Comparison of ENCODE assay signal across 11 mouse cellular contexts in genomic region chr2:77177472-77177871, GRCm38 (mm10). TPM values are rescaled to one million over a fixed set of nuclear protein-coding genes. Genes with fewer than 3 reads are reported as not detected.
DNase-seq lines count a peak whose midpoint lies in the region; ATAC-seq and TF ChIP-seq lines count a peak whose summit lies in the region.
"Had no signal": no experiment of that assay in that cellular context is flagged by ENCODE, and none has a peak within 500 bp of the region (broad histone marks: within the 10 kb centered on the region; RNA-seq: fewer than 3 reads in every experiment).

No protein-coding gene starts in this region.

- no peak for TF ChIP-seq CTCF in heart, adult 2 months (IDR thresholded peaks at IDR 0.05)

- H3K79me2 ChIP-seq in heart, adult 2 months (replicated peaks; ENCODE audit: control insufficient read depth, insufficient read depth, low read length), result no peaks in the 10 kb centered on the region

- TF ChIP-seq EP300 in heart, adult 2 months (IDR thresholded peaks at IDR 0.05; ENCODE audit: insufficient read depth, low read depth, low read length), result no peak

- H3K4me1 ChIP-seq in heart, embryonic 10.5 days, result peaks cover 58% of the 10 kb centered on the region
- H3K4me1 ChIP-seq in heart, adult 2 months (ENCODE audit: control insufficient read depth, insufficient read depth, low read length), result peaks cover 9% of the 10 kb centered on the region
- peaks cover 3% of the 10 kb centered on the region; the same call in 1 of the 2 replicates for H3K4me1 ChIP-seq in neural tube, embryonic 12.5 days
- peaks cover 9% of the 10 kb centered on the region for H3K4me1 ChIP-seq in liver, embryonic 11.5 days (replicated peaks; ENCODE audit: control insufficient read depth, insufficient read depth, low read length)

- ATAC-seq in neural tube, embryonic 12.5 days (ENCODE audit: low FRiP score, low read depth), result peak; percentile 63; the same call in 1 of the 2 replicates
- peak; percentile 90 for ATAC-seq in liver, embryonic 11.5 days (replicated peaks; ENCODE audit: low FRiP score)

- intact Hi-C loops in heart, adult 2 months (cut with DNase I), result no loop called here
- intact Hi-C loops in gastrocnemius, postnatal 14 days (cut with DNase I; ENCODE audit: low total_unique reads), result no loop called here

- no peak overlapping the region for H3K4me2 ChIP-seq in neural tube, embryonic 12.5 days (replicated peaks)
- H3K4me2 ChIP-seq in liver, embryonic 11.5 days, result peak overlapping the region; percentile 32

- H3K4me3 ChIP-seq in heart, embryonic 10.5 days, result no peak overlapping the region
- H3K4me3 ChIP-seq in heart, adult 2 months, result no peak overlapping the region
- no peak overlapping the region for H3K4me3 ChIP-seq in neural tube, embryonic 12.5 days
- H3K4me3 ChIP-seq in liver, embryonic 11.5 days (ENCODE audit: low read depth, low read length), result no peak overlapping the region

- 54% methylated on average over 2 of the region's 2 CpGs for WGBS in heart, embryonic 10.5 days
- WGBS in heart, adult 2 months, result 66% methylated on average over 2 of the region's 2 CpGs
- WGBS in neural tube, embryonic 12.5 days, result 51% methylated on average over 2 of the region's 2 CpGs
- 41% methylated on average over 2 of the region's 2 CpGs for WGBS in liver, embryonic 11.5 days

- peak overlapping the region; percentile 97 for H3K27ac ChIP-seq in heart, embryonic 10.5 days
- no peak overlapping the region for H3K27ac ChIP-seq in heart, adult 2 months
- no peak overlapping the region for H3K27ac ChIP-seq in neural tube, embryonic 12.5 days
- peak overlapping the region; percentile 60 for H3K27ac ChIP-seq in liver, embryonic 11.5 days (ENCODE audit: low read depth, low read length)

- no peak for TF ChIP-seq POLR2A in heart, adult 2 months (IDR thresholded peaks at IDR 0.05; ENCODE audit: insufficient read depth, low read depth, low read length)

- DNase-seq in heart, embryonic 10.5 days (ENCODE audit: low spot score), result peak; percentile 81
- DNase-seq in heart, adult 2 months, result no peak
- no peak for DNase-seq in neural tube, embryonic 10.5 days (ENCODE audit: extremely low spot score, low spot score)
- no peak for DNase-seq in liver, embryonic 11.5 days (ENCODE audit: low spot score)
- peak; percentile 26 for DNase-seq in yolk sac, embryonic 10.5 days (ENCODE audit: low spot score)
- no peak for DNase-seq in gastrocnemius, postnatal 14 days
- no peak for DNase-seq in adrenal gland, adult 2 months
- DNase-seq: lung, adult 18-20 months; retina, postnatal 1 day had no signal

- H3K9me3 ChIP-seq in heart, embryonic 10.5 days, result no peaks in the 10 kb centered on the region
- H3K9me3 ChIP-seq in neural tube, embryonic 12.5 days, result no peaks in the 10 kb centered on the region
- no peaks in the 10 kb centered on the region for H3K9me3 ChIP-seq in liver, embryonic 11.5 days (ENCODE audit: control insufficient read depth, low read length)

- H3K36me3 ChIP-seq in heart, embryonic 10.5 days, result no peaks in the 10 kb centered on the region
- peaks cover 4% of the 10 kb centered on the region for H3K36me3 ChIP-seq in heart, adult 2 months (ENCODE audit: control insufficient read depth, insufficient read depth, low read length)
- H3K36me3 ChIP-seq in neural tube, embryonic 12.5 days, result no peaks in the 10 kb centered on the region
- no peaks in the 10 kb centered on the region for H3K36me3 ChIP-seq in liver, embryonic 11.5 days (ENCODE audit: control insufficient read depth, insufficient read depth, low read length)

- H3K27me3 ChIP-seq in heart, embryonic 10.5 days (ENCODE audit: insufficient read depth, poor library complexity, severe bottlenecking), result no peaks in the 10 kb centered on the region
- H3K27me3 ChIP-seq in heart, adult 2 months (ENCODE audit: control insufficient read depth, insufficient read depth, low read length), result no peaks in the 10 kb centered on the region
- H3K27me3 ChIP-seq in neural tube, embryonic 12.5 days (replicated peaks), result no peaks in the 10 kb centered on the region
- H3K27me3 ChIP-seq in liver, embryonic 11.5 days (replicated peaks; ENCODE audit: control insufficient read depth, insufficient read depth, low read length), result no peaks in the 10 kb centered on the region

- H3K9ac ChIP-seq in heart, adult 2 months (ENCODE audit: low read depth, low read length), result no peak overlapping the region
- no peak overlapping the region for H3K9ac ChIP-seq in neural tube, embryonic 12.5 days
- no peak overlapping the region for H3K9ac ChIP-seq in liver, embryonic 11.5 days (ENCODE audit: low read depth, low read length)

RNA-seq across cellular contexts. Expression of gene Ccdc141, which starts 7.0 kb away (rescaled TPM):
- 150 and 241 TPM in 2 replicates for polyA plus RNA-seq in heart, embryonic 10.5 days (2016; fragmentation: Nextera tagmentation; extraction: Ambion mirVana)
- total RNA-seq in heart, adult 2 months (2021), result 100 to 1,000 TPM; 182 to 189 TPM
- 35.6 and 50.8 TPM in 2 replicates for polyA plus RNA-seq in heart, adult 2 months (2012; rRNA removed)
- 8.3 and 8.4 TPM in 2 replicates for polyA plus RNA-seq in neural tube, embryonic 12.5 days (2016; fragmentation: Nextera tagmentation; extraction: Ambion mirVana)
- 3.2 and 6.3 TPM in 2 replicates for polyA plus RNA-seq in liver, embryonic 11.5 days (2014; fragmentation: Nextera tagmentation; extraction: Ambion mirVana)
- total RNA-seq in gastrocnemius, postnatal 14 days (2021), result 10 to 100 TPM; 26.7 to 35.0 TPM
- 1 to 10 TPM; 5.7 to 6.7 TPM for total RNA-seq in adrenal gland, adult 2 months (2021)
- 1.0 and 1.9 TPM in 2 replicates for polyA plus RNA-seq in adrenal gland, adult 2 months (2012; rRNA removed)
- total RNA-seq: monocyte, adult 5-6 weeks had no signal

Comparison
In these comparisons a context has a peak if more than half of its experiments do, and no peak if none do; other contexts are left out.
1. DNase-seq: peak in heart, embryonic 10.5 days (single experiment) and yolk sac, embryonic 10.5 days (single experiment); none in heart, adult 2 months (0 of 2), neural tube, embryonic 10.5 days (single experiment), liver, embryonic 11.5 days (single experiment), gastrocnemius, postnatal 14 days (single experiment) and adrenal gland, adult 2 months (single experiment).
2. H3K27ac ChIP-seq: peak in heart, embryonic 10.5 days (single experiment) and liver, embryonic 11.5 days (single experiment); none in heart, adult 2 months (single experiment) and neural tube, embryonic 12.5 days (single experiment).